Mouse (Mus musculus) left cerebral cortex, postnatal 4 days (tissue): Measurements from ENCODE around the gene Mogat2. TPM values are rescaled to one million over a fixed set of nuclear protein-coding genes. Genes with fewer than 3 reads are reported as not detected.
A peak's percentile ranks its signal among the peaks of the same experiment; 100 is the strongest.

Experiments used
- DNase-seq: peaks from one replicate; pipeline ENCODE4 v3.0.0-alpha.2; 2022
- intact Hi-C: fragments of 180-260 bp; cut with DNase I; formaldehyde crosslinking; loops from one replicate; pipeline ENCODE4 v1.15.1; 2025
- total RNA-seq, 2 experiments: library from RNA; stranded (reverse); gene quantifications; 2 replicates each; pipeline ENCODE4 v1.2.3; 2021

Gene Mogat2
- total RNA-seq, 2 experiments from 2014 or later = 0.26 TPM; not detected in 1

GRCm38 (mm10) chr7:99236888-99237660, 1.3 kb downstream of the Mogat2 start:
- intact Hi-C loops = loop anchor here (5.0 kb wide), 1 partner anchor 85 kb away; no protein-coding TSS in a partner anchor
- DNase-seq = no peak

- intact Hi-C loops = loop anchor here (5.0 kb wide), 1 partner anchor 83 kb away; no protein-coding TSS in a partner anchor
- DNase-seq = no peak
These were observed 2.8 kb downstream of the Mogat2 start for GRCm38 (mm10) chr7:99235657-99236056.

DNA sequence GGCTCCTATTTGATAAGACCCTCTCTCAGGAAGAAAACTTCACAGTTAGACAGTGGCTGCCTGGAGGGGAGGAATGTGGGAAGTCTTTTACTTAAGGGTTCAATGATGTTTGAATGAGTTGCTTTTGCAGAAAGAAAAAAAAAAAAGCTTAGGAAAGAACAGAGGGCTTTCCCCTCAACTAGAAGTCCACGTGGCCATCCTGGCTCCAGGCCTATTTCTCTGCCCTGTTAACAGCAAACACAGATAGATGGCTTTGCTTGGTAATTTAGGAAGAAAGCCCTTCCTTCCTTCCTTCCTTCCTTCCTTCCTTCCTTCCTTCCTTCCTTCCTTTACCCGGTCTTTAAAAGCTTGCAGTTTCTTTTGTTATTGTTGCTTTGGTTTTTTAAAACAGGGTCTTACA, 3.5 kb downstream of the Mogat2 start:
- intact Hi-C loops = loop anchor here (5.0 kb wide), 1 partner anchor 83 kb away; no protein-coding TSS in a partner anchor
- DNase-seq = no peak

DNA sequence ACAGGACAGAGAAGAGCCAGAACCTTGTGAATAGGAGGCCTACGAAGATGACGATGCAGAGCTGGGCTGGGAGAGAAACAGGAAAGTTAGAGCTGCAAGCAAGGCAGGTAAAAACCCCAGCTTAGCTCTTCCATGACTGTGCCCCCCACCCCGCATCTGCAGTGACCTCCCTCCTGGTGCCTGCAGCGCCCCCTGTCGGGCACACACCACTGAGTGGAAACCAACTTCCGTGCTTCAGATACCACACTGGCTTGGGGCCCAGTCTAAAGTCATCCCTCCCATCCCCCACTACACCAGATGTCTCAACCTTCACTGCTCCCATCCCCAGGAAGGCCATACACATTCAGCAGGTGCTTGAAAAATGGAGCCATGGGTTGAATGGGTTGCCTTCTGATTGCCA, 5.8 kb downstream of the Mogat2 start:
- intact Hi-C loops = no loop called here

GRCm38 (mm10) chr7:99230061-99230747, 8.2 kb downstream of the Mogat2 start:
- DNase-seq = no peak
- intact Hi-C loops = no loop called here

More for the DNA sequence above, 5.8 kb downstream of the Mogat2 start:
- no peak for DNase-seq

GRCm38 (mm10) chr7:99229411-99229810, 9.0 kb downstream of the Mogat2 start:
- peak; percentile 50 for DNase-seq
- intact Hi-C loops = no loop called here

- no peak for DNase-seq
- intact Hi-C loops = no loop called here
These were observed 9.6 kb downstream of the Mogat2 start for GRCm38 (mm10) chr7:99228825-99229224.

DNA sequence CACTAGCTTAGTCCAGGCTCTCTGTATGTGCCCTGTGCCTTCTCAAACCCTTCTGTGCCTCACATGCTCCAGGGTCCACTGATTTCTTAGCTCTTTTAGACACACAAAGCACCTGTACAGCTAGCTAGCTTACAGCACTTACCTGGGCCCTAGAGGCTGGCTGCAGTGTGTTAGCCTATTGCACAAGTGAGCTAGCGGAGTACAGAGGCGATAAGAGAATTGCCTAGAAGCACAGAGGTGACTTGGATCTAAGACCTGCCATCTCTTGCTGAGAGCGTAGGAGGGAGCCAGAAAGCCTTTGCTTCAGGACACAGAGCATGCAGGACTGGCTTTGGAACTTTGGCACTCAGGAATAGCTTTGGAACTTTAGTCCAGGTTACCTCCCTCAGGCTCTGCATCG, 11.2 kb downstream of the Mogat2 start:
- intact Hi-C loops = no loop called here
- DNase-seq = no peak

- no peak for DNase-seq
- intact Hi-C loops = no loop called here
These were observed 11.8 kb downstream of the Mogat2 start for GRCm38 (mm10) chr7:99226662-99227061.

DNA sequence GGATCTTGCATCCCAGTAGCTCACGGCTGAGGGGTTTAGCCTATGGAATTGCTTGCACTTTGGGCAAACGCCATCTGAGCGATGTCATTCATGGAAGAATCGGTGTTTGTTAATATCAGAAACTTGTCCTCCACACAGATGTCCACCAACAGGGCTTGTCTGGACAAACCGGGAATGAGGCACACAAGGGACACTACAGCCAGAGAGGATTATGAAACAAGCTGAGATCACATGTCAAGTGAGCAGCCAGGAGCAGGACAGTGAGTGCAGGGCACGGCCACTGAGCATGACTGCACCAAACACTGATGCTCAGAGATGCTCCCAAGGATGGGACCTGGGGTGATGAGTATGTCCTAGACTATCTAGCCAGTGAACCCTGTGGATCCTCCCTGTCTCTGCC, 13.0 kb downstream of the Mogat2 start:
- intact Hi-C loops = no loop called here
- no peak for DNase-seq

DNA sequence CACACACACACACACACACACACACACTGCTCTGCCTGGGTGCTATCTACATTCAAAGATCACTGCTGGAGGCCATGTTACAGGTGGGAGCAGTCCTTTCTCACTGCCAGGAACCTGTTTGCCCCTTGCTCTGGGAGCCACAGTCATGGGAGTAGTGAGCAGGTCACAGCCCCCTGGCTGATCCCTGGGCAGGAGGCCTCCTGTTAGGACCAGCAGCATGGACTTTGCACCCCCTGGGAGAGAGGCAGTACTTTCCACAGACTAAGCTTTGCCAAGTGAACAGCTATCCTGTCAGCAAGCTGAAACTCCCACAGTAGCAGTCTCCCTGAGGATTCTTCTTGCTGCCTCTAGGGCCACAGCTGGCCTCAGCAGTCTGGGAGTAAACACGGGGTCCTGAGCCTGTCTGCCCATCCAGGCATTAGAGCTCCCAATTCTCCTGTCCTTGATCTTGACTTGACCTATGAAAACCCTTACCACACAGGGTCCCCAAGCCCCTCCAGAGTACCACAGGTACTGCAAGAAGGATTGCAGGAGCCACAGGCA, 13.7 kb downstream of the Mogat2 start:
- intact Hi-C loops = no loop called here
- DNase-seq = no peak

DNA sequence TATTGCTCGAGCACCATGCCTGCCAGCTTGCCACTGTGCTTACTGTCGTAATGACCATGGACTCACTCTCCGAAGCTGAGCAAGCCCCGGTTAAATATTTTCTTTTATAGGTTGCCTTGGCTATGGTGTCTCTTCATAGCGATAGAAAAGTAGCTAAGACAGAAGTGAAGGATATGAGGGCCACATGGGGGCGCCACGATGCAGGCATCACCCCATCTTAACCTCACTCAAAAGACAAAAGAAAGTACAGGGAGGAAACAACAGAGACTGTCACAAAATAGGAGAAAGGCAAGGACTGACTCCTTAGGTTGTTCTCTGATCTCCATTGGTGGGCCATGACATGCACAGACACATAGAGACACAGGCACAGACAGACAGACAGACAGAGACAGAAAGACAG, 14.2 kb downstream of the Mogat2 start:
- intact Hi-C loops = no loop called here
- DNase-seq = no peak

DNA sequence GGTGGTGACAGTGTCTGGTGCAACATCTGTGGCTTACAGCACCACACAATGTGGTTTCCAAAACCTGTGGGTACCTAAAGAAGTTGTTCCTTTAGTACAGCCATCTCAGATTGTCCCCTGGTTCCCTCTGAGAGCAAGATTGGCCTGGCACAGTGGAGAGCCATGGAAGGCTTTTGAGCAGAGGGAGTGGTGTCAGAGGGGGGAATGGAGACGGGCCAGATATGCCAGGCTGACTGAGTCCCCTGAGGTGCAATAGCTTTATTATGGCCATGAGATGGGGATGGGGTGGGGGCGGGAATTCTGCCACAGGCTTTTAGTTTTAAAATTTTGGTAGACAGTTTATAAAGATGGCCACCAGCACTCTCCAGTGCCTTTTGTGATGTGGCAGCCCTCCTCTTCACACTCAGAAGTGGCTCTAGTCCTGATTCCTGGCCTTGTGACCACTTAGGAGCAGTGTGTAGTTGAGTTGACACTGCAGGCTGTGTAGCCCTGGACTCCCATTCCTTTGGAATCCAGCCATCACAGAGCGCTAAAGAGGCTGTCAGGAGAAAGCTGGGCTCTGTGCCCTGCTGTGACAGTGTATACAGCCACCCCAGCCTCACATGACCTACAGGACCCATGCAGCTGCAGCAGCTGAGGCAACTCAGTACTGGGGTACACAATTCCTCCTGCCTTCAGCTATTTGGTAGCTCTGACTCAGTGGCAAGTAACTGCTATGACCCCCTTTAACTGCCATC, 20.9 kb downstream of the Mogat2 start:
- DNase-seq = peak; percentile 72

GRCm38 (mm10) chr7:99215347-99215855, 23.0 kb downstream of the Mogat2 start:
- intact Hi-C loops = no loop called here
- no peak for DNase-seq

More for the DNA sequence above, 20.9 kb downstream of the Mogat2 start:
- intact Hi-C loops = no loop called here

DNA sequence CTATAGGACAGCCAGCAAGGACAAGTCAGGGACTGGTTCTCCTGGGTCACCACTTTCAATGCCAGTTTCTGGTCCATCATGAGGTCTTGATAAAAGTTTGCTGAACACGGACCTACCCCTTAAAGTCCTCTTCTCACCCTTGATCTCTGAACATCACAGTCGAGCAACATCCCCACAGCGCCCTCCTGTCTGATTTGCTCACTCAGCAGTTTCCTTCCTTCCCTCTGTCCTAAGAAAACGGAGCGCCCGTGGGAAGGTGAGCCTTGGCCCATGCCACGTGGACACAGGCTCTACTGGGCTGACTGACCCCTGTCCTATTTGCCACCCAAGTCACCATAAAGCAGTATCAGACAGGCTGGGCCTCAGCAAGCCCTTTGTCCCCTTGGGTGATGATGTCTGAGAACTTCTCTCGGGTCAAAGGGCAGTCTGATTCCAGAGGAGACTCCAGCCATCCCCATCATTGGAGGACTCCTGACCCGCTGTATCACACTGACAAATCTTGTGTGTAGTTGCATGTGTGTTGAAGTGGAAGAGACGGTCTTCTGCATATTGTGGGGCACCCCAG, 23.7 kb downstream of the Mogat2 start:
- no peak for DNase-seq
- intact Hi-C loops = no loop called here

DNA sequence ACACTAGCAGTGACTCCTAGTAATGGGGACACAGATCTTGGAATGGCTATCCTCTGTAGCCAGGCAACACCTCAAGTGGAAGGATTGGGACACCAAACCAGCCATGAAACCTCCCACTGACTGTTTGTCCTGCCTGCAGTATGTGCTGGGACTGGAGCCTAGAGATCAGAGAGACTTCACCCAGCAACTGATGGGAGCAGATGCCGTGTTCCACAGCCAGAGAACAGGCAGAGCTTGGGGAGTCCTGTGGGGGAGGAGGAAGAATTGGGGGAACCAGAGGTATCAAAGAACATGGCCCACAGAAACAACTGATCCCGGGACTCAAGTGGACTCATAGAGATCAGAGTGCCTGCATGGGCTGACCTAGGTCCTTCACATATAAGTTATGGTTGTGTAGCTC, 24.7 kb downstream of the Mogat2 start:
- intact Hi-C loops = no loop called here

DNA sequence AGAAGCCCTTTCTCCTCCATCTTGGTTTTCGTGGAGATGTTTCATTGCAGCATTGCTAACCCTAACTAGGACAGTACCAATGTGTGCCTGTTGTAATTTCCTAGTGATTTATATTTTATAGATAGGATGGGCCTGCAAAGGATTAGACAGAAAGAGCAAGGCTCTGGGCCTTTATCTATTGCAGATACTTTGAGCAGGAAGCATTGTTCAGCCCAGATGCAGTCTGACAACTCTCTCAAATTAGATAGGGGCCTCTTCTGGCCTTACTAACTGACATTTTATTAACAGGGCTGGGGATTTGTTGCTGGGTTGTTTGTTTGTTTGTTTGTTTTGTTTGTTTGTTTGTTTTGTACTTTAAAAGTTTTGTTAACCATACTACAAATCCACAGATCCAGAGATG, 25.4 kb downstream of the Mogat2 start:
- intact Hi-C loops = no loop called here
- no peak for DNase-seq

More for the DNA sequence above, 24.7 kb downstream of the Mogat2 start:
- DNase-seq = no peak

GRCm38 (mm10) chr7:99208704-99209103, 29.7 kb downstream of the Mogat2 start:
- intact Hi-C loops = no loop called here
- no peak for DNase-seq

DNA sequence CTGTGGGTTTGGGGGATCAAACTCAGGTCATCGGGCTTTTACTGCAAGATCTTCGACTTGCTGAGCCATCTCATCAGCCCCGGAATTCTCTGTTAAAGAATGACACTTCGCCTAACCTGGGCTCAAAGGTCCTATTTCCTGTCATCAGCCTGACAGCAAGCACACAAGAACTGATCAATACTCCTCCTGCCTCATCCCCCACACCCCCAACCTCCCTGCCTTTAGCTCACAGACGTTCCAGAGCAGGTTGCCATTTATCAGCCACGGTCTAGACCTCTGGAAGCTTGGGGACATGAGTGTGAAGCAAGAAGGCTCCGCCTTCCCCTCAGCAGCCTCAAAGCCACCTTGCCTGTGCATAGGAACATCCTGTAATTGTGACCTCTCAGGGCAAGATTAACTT, 32.1 kb downstream of the Mogat2 start:
- DNase-seq = no peak
- intact Hi-C loops = no loop called here

- intact Hi-C loops = no loop called here
These were observed 36.3 kb downstream of the Mogat2 start for GRCm38 (mm10) chr7:99202163-99202562.

More at GRCm38 (mm10) chr7:99202163-99202562, 36.3 kb downstream of the Mogat2 start:
- DNase-seq = no peak
